Mouse (Mus musculus): ENCODE data around the gene Scgb2b11.
"Not testable (repeated sequence)": the region's sequence is repeated elsewhere in the genome, so short reads cannot be mapped to it uniquely, and the experiment has no call there.

Scgb2b11 gene

DNA sequence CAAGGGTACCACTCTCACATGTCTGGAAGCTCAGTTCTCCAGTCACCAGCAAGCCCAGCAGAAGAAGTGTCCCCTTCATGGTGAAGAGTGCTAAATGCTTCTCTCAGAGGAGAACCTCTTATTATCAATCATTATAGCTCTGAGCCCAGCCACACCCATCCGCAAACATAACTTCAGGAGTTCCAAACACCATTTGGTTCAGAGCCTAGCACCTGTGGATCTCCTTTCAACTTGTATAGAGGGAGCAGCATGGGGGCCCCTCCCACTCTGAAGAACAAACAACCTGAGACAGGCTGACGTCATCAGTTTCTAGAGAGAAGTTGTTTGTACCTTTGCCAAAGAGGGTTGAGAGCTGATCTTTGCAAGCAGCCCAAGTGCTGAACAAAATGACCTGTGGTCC is at the start of gene Scgb2b11:
Gene Scgb2b11 (minus strand): TSS at position 101 of the 400 bp plus-strand sequence.
- CTCF ChIA-PET: not testable (repeated sequence)

DNA sequence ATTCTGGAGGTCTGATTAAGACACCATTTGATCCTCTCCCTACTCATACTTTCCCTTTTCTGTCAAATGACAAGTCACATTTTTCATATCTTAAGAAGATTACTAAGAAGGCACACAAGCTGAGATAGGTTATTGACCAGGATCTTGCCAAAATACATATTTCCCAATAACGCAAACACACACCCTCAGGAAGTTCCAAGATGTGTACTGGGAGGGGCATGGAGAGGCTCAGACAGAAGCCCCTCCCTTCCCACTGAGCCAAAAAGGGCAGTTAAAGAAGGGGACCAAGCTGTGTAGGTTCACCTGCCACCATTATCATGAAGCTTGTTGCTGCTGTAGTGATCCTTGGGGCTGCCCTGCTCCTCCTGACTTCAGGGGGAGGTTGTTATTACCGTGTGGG is 11.6 kb upstream of the Scgb2b11 start, which contains the start of gene Scgb1b11:
Gene Scgb1b11 (plus strand): TSS at position 301 of the 400 bp plus-strand sequence.
- CTCF ChIA-PET: not testable (repeated sequence)

All from spleen, embryonic (tissue).